Mouse (Mus musculus): ENCODE results near the gene Mlip. TPM values are rescaled to one million over a fixed set of nuclear protein-coding genes. Genes with fewer than 3 reads are reported as not detected.
A peak's percentile ranks its signal among the peaks of the same experiment; 100 is the strongest.

Gene Mlip
- total and polyA plus RNA-seq, 2 experiments from 2014 or later, result 6.9 to 16.2 TPM

- ATAC-seq (no peak), DNase-seq (peak; percentile 8)
- Histone ChIP-seq H3K9ac (no peak overlapping the region), H3K9me3 (ENCODE audit: low read length) (no peaks in the 10 kb centered on the region), H3K4me1 (ENCODE audit: insufficient read depth) (no peaks in the 10 kb centered on the region), H3K27ac (ENCODE audit: low read depth, low read length) (no peak overlapping the region), H3K27me3 (ENCODE audit: insufficient read depth, low read length) (no peaks in the 10 kb centered on the region), H3K4me3 (ENCODE audit: low read depth, low read length) (no peak overlapping the region), H3K4me2 (ENCODE audit: low read depth) (no peak overlapping the region), H3K36me3 (ENCODE audit: insufficient read depth) (no peaks in the 10 kb centered on the region)
- 66% methylated on average over 4 of the region's 4 CpGs for WGBS
- TF ChIP-seq CTCF (IDR thresholded peaks at IDR 0.05; ENCODE audit: low read depth), result no peak
Observed at GRCm38 (mm10) chr9:77056611-77057010, 296.2 kb downstream of the Mlip start.

GRCm38 (mm10) chr9:77054426-77055193 is 298.2 kb downstream of the Mlip start:
- Histone ChIP-seq H3K9ac (no peak overlapping the region), H3K27ac (ENCODE audit: low read depth, low read length) (no peak overlapping the region), H3K36me3 (ENCODE audit: insufficient read depth) (no peaks in the 10 kb centered on the region), H3K27me3 (ENCODE audit: insufficient read depth, low read length) (no peaks in the 10 kb centered on the region), H3K4me2 (ENCODE audit: low read depth) (no peak overlapping the region), H3K4me3 (ENCODE audit: low read depth, low read length) (no peak overlapping the region), H3K4me1 (ENCODE audit: insufficient read depth) (no peaks in the 10 kb centered on the region), H3K9me3 (ENCODE audit: low read length) (no peaks in the 10 kb centered on the region)
- no peak for DNase-seq
- no peak for TF ChIP-seq CTCF (IDR thresholded peaks at IDR 0.05; ENCODE audit: low read depth)
- WGBS, result 76% methylated on average over 9 of the region's 9 CpGs
- ATAC-seq, result no peak

Other genes with a start within 250 kb of the Mlip start
- 11.9 and 14.8 TPM in 2 replicates for gene Lrrc1, start 191.9 kb upstream of the Mlip start, total RNA-seq (2014; rRNA removed)
- 3.8 and 5.4 TPM in 2 replicates for gene Lrrc1, start 191.9 kb upstream of the Mlip start, polyA plus RNA-seq (2015; fragmentation: Nextera tagmentation; extraction: Ambion mirVana)

All from forebrain, postnatal 0 days (tissue).